Mouse (Mus musculus) limb, embryonic 12.5 days (tissue): Measurements from ENCODE around the gene Rps6ka4. TPM values are rescaled to one million over a fixed set of nuclear protein-coding genes. Genes with fewer than 3 reads are reported as not detected.

Experiments
- ATAC-seq: fragments of 200-750 bp; cut with Nextera tagmentation; 2 replicates; pipeline ENCODE4 v1.8.0; 2017; ENCODE audit warnings: low read depth, moderate TSS enrichment; ENCODE audit not compliant: insufficient number of reproducible peaks, insufficient read depth, low FRiP score, low TSS enrichment
- H3K27ac ChIP-seq: fragments of 300-500 bp; sonication (generic); 2 replicates; pipeline ENCODE4 v1.5.1; 2016; ENCODE audit warnings: mild to moderate bottlenecking, moderate library complexity
- H3K27me3 ChIP-seq: fragments of 300-500 bp; sonication (generic); 2 replicates; pipeline ENCODE4 v1.6.1; 2016; ENCODE audit warnings: mild to moderate bottlenecking, moderate library complexity
- H3K36me3 ChIP-seq: fragments of 300-500 bp; sonication (generic); 2 replicates; pipeline ENCODE4 v1.6.1; 2016; ENCODE audit warnings: mild to moderate bottlenecking, moderate library complexity
- H3K4me1 ChIP-seq: fragments of 300-500 bp; sonication (generic); replicated peaks from 2 replicates; pipeline ENCODE4 v1.6.1; 2016
- H3K4me2 ChIP-seq: fragments of 300-500 bp; sonication (generic); 2 replicates; pipeline ENCODE4 v1.6.1; 2016; ENCODE audit warnings: mild to moderate bottlenecking, moderate library complexity
- H3K4me3 ChIP-seq: fragments of 300-500 bp; sonication (generic); replicated peaks from 2 replicates; pipeline ENCODE4 v1.5.1; 2016; ENCODE audit warnings: mild to moderate bottlenecking
- H3K9ac ChIP-seq: fragments of 300-500 bp; sonication (generic); replicated peaks from 2 replicates; pipeline ENCODE4 v1.6.1; 2016; ENCODE audit warnings: mild to moderate bottlenecking, moderate library complexity
- H3K9me3 ChIP-seq: fragments of 300-500 bp; sonication (generic); 2 replicates; pipeline ENCODE4 v1.6.1; 2016; ENCODE audit warnings: mild to moderate bottlenecking, moderate library complexity
- WGBS: fragments of 180-500 bp; shearing (Covaris S2); methylation state at CpG from one replicate; pipeline ENCODE4 v1.1.7; 2016; 5-methylcytosine and 5-hydroxymethylcytosine counted together
- microRNA-seq: library from miRNA; unstranded; fragments of <30 nt; microRNA quantifications from one replicate; pipeline ENCODE4, GENCODE M21; 2017
- polyA plus RNA-seq: library from polyadenylated mRNA; unstranded; fragments of >200 nt; fragmentation: Nextera tagmentation; extraction: Ambion mirVana; gene quantifications from 2 replicates; pipeline ENCODE4 v1.2.1, GENCODE M21; 2016

Rps6ka4 gene
- polyA plus RNA-seq, 1 experiment from 2014 or later, result 11.3 TPM

GRCm38 (mm10) chr19:6829069-6829468 lies 11.4 kb downstream of the Rps6ka4 start:
- no peak for ATAC-seq
- Histone ChIP-seq H3K36me3 (no peaks in the 10 kb centered on the region; the same call in 1 of the 2 replicates), H3K4me3 (no peak overlapping the region), H3K4me2 (no peak overlapping the region), H3K9me3 (peaks cover 4% of the 10 kb centered on the region; the same call in 1 of the 2 replicates), H3K27ac (no peak overlapping the region), H3K27me3 (peaks cover 86% of the 10 kb centered on the region), H3K4me1 (peaks cover 19% of the 10 kb centered on the region), H3K9ac (no peak overlapping the region)
- 15% methylated on average over 3 of the region's 3 CpGs for WGBS

- peaks cover 4% of the 10 kb centered on the region; the same call in 1 of the 2 replicates for H3K9me3 ChIP-seq
- H3K4me1 ChIP-seq, result peaks cover 19% of the 10 kb centered on the region
- H3K4me3 ChIP-seq, result no peak overlapping the region
- H3K4me2 ChIP-seq, result no peak overlapping the region
- no peak for ATAC-seq
- 64% methylated on average over 3 of the region's 3 CpGs for WGBS
- no peaks in the 10 kb centered on the region for H3K36me3 ChIP-seq
- no peak overlapping the region for H3K9ac ChIP-seq
- peaks cover 86% of the 10 kb centered on the region for H3K27me3 ChIP-seq
- H3K27ac ChIP-seq, result no peak overlapping the region
These were observed 13.8 kb downstream of the Rps6ka4 start for GRCm38 (mm10) chr19:6826601-6827000.

GRCm38 (mm10) chr19:6825384-6825783 lies 15.1 kb downstream of the Rps6ka4 start:
- WGBS, result 79% methylated on average over 6 of the region's 6 CpGs
- Histone ChIP-seq H3K36me3 (no peaks in the 10 kb centered on the region), H3K4me3 (no peak overlapping the region), H3K9me3 (peaks cover 8% of the 10 kb centered on the region; the same call in 1 of the 2 replicates), H3K9ac (no peak overlapping the region), H3K4me2 (no peak overlapping the region), H3K27ac (no peak overlapping the region), H3K27me3 (peaks cover 86% of the 10 kb centered on the region), H3K4me1 (peaks cover 6% of the 10 kb centered on the region)
- ATAC-seq, result no peak

- H3K9me3 ChIP-seq, result peaks cover 4% of the 10 kb centered on the region; the same call in 1 of the 2 replicates
- H3K4me2 ChIP-seq, result no peak overlapping the region
- ATAC-seq, result no peak
- H3K4me3 ChIP-seq, result no peak overlapping the region
- no peak overlapping the region for H3K9ac ChIP-seq
- no peaks in the 10 kb centered on the region for H3K4me1 ChIP-seq
- 83% methylated on average over 13 of the region's 13 CpGs for WGBS
- no peak overlapping the region for H3K27ac ChIP-seq
- H3K36me3 ChIP-seq, result no peaks in the 10 kb centered on the region
- H3K27me3 ChIP-seq, result peaks cover 85% of the 10 kb centered on the region
These were observed 19.8 kb downstream of the Rps6ka4 start for GRCm38 (mm10) chr19:6820538-6821195.

- Histone ChIP-seq H3K27me3 (peaks cover 91% of the 10 kb centered on the region), H3K27ac (no peak overlapping the region)
These were observed 21.2 kb downstream of the Rps6ka4 start for GRCm38 (mm10) chr19:6819143-6819827.

GRCm38 (mm10) chr19:6814958-6815357 lies 25.5 kb downstream of the Rps6ka4 start:
- Histone ChIP-seq H3K4me2 (no peak overlapping the region), H3K9ac (no peak overlapping the region), H3K4me1 (no peaks in the 10 kb centered on the region), H3K27me3 (peaks cover 48% of the 10 kb centered on the region), H3K36me3 (no peaks in the 10 kb centered on the region), H3K9me3 (no peaks in the 10 kb centered on the region), H3K27ac (no peak overlapping the region), H3K4me3 (no peak overlapping the region)
- no peak for ATAC-seq
- WGBS, result 83% methylated on average over 3 of the region's 3 CpGs

More at GRCm38 (mm10) chr19:6819143-6819827, 21.2 kb downstream of the Rps6ka4 start:
- no peak for ATAC-seq
- no peaks in the 10 kb centered on the region for H3K36me3 ChIP-seq
- no peak overlapping the region for H3K9ac ChIP-seq
- H3K9me3 ChIP-seq, result peaks cover 4% of the 10 kb centered on the region; the same call in 1 of the 2 replicates
- no peak overlapping the region for H3K4me3 ChIP-seq
- H3K4me2 ChIP-seq, result no peak overlapping the region
- 49% methylated on average over 10 of the region's 10 CpGs for WGBS
- H3K4me1 ChIP-seq, result no peaks in the 10 kb centered on the region

GRCm38 (mm10) chr19:6814366-6814765 lies 26.1 kb downstream of the Rps6ka4 start:
- H3K27me3 ChIP-seq, result peaks cover 42% of the 10 kb centered on the region
- no peak overlapping the region for H3K9ac ChIP-seq
- H3K4me3 ChIP-seq, result no peak overlapping the region
- no peak overlapping the region for H3K27ac ChIP-seq
- 4% methylated on average over 4 of the region's 4 CpGs for WGBS
- no peaks in the 10 kb centered on the region for H3K36me3 ChIP-seq
- H3K4me2 ChIP-seq, result no peak overlapping the region
- no peaks in the 10 kb centered on the region for H3K9me3 ChIP-seq
- H3K4me1 ChIP-seq, result no peaks in the 10 kb centered on the region
- ATAC-seq, result no peak

Small RNAs within 50 kb of the gene (microRNA-seq; reads per million reads assigned to microRNA genes)
- not detected for gene Mir5046

Other genes starting within 250 kb of the Rps6ka4 start
- gene Ccdc88b, start 17.6 kb upstream of the Rps6ka4 start, polyA plus RNA-seq, result 0.33 and 0.51 TPM in 2 replicates
- 165 and 167 TPM in 2 replicates for gene Trmt112, start 69.1 kb upstream of the Rps6ka4 start, polyA plus RNA-seq
- gene Prdx5, start 69.5 kb upstream of the Rps6ka4 start, polyA plus RNA-seq, result 158 and 164 TPM in 2 replicates
- 6.4 and 8.5 TPM in 2 replicates for gene Esrra, start 81.2 kb upstream of the Rps6ka4 start, polyA plus RNA-seq
- gene Catsperz, start 84.7 kb upstream of the Rps6ka4 start, polyA plus RNA-seq, result 1.0 TPM in 2 replicates
- 0.40 and 0.60 TPM in 2 replicates for gene Kcnk4, start 93.9 kb upstream of the Rps6ka4 start, polyA plus RNA-seq
- gene Bad, start 101.2 kb upstream of the Rps6ka4 start, polyA plus RNA-seq, result 67.3 and 68.2 TPM in 2 replicates
- 23.8 and 27.9 TPM in 2 replicates for gene Gpr137, start 101.8 kb upstream of the Rps6ka4 start, polyA plus RNA-seq
- gene Ppp1r14b, start 134.3 kb upstream of the Rps6ka4 start, polyA plus RNA-seq, result 245 and 288 TPM in 2 replicates
- 41.4 and 41.7 TPM in 2 replicates for gene Plcb3, start 135.8 kb upstream of the Rps6ka4 start, polyA plus RNA-seq
- gene Fkbp2, start 139.9 kb upstream of the Rps6ka4 start, polyA plus RNA-seq, result 65.8 and 73.6 TPM in 2 replicates
- 53.8 and 55.2 TPM in 2 replicates for gene Vegfb, start 147.0 kb upstream of the Rps6ka4 start, polyA plus RNA-seq
- gene Dnajc4, start 151.9 kb upstream of the Rps6ka4 start, polyA plus RNA-seq, result 21.2 and 22.8 TPM in 2 replicates
- gene Nudt22, start 155.5 kb upstream of the Rps6ka4 start, polyA plus RNA-seq, result 20.1 and 22.6 TPM in 2 replicates
- 10.8 and 11.0 TPM in 2 replicates for gene Trpt1, start 155.5 kb upstream of the Rps6ka4 start, polyA plus RNA-seq
- gene Fermt3, start 178.8 kb upstream of the Rps6ka4 start, polyA plus RNA-seq, result 7.1 and 7.8 TPM in 2 replicates
- gene Stip1, start 199.3 kb upstream of the Rps6ka4 start, polyA plus RNA-seq, result 292 and 312 TPM in 2 replicates
- gene Macrod1, start 216.2 kb upstream of the Rps6ka4 start, polyA plus RNA-seq, result 12.3 and 13.2 TPM in 2 replicates